Mouse (Mus musculus): ENCODE results near the gene Mrgprf. TPM values are rescaled to one million over a fixed set of nuclear protein-coding genes. Genes with fewer than 3 reads are reported as not detected.
A peak's percentile ranks its signal among the peaks of the same experiment; 100 is the strongest.

Gene Mrgprf
- polyA plus RNA-seq, 1 experiment from 2014 or later: 0.14 TPM

GRCm38 (mm10) chr7:145284293-145284692 is 16.3 kb upstream of the Mrgprf start:
- peaks cover 11% of the 10 kb centered on the region for H3K36me3 ChIP-seq
- peak overlapping the region; percentile 85; the same call in 1 of the 2 replicates for H3K27ac ChIP-seq
- no peaks in the 10 kb centered on the region for H3K9me3 ChIP-seq
- peaks cover 48% of the 10 kb centered on the region for H3K4me1 ChIP-seq (replicated peaks)
- no peak for DNase-seq (ENCODE audit: low spot score)
- peak overlapping the region; percentile 61 for H3K4me3 ChIP-seq
- H3K27me3 ChIP-seq (ENCODE audit: insufficient read depth, poor library complexity, severe bottlenecking): no peaks in the 10 kb centered on the region
- 66% methylated on average over 3 of the region's 3 CpGs for WGBS

GRCm38 (mm10) chr7:145285476-145285875 is 15.2 kb upstream of the Mrgprf start:
- 83% methylated on average over 4 of the region's 4 CpGs for WGBS
- Histone ChIP-seq H3K9me3 (no peaks in the 10 kb centered on the region), H3K4me1 (replicated peaks) (peaks cover 48% of the 10 kb centered on the region), H3K27ac (no peak overlapping the region), H3K36me3 (no peaks in the 10 kb centered on the region), H3K27me3 (ENCODE audit: insufficient read depth, poor library complexity, severe bottlenecking) (no peaks in the 10 kb centered on the region), H3K4me3 (no peak overlapping the region)
- DNase-seq (ENCODE audit: low spot score): no peak

DNA sequence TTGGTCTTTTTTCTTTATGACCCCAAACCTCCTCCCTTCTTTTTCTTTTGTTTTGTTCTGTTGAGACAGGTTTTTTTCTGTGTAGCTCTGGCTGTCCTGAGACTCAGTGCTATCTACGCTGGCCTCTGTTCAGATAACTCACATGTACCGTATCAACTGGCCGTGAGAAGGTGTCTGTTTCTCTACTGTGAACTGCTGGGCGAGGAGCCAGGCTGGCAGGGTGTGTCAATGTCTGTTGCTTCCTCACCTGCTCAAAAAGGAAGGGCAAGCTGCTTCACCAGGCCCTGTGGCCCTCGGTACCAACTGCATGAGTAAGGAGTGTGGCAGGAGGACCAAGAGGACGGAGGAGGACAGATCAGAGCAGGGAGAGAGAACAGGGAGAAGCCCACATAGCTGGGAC is 13.2 kb upstream of the Mrgprf start:
- Histone ChIP-seq H3K9me3 (no peaks in the 10 kb centered on the region), H3K4me1 (replicated peaks) (peaks cover 34% of the 10 kb centered on the region), H3K27me3 (ENCODE audit: insufficient read depth, poor library complexity, severe bottlenecking) (no peaks in the 10 kb centered on the region), H3K27ac (no peak overlapping the region), H3K4me3 (no peak overlapping the region), H3K36me3 (no peaks in the 10 kb centered on the region)
- 87% methylated on average over 6 of the region's 6 CpGs for WGBS
- DNase-seq (ENCODE audit: low spot score): no peak

- Histone ChIP-seq H3K4me1 (replicated peaks) (peaks cover 15% of the 10 kb centered on the region), H3K36me3 (no peaks in the 10 kb centered on the region), H3K27me3 (ENCODE audit: insufficient read depth, poor library complexity, severe bottlenecking) (no peaks in the 10 kb centered on the region), H3K4me3 (no peak overlapping the region), H3K9me3 (no peaks in the 10 kb centered on the region), H3K27ac (0 out of 2 replicates have a peak overlapping the region, but pooled peaks have one; percentile 3)
- WGBS: 20% methylated on average over 5 of the region's 5 CpGs
- peak; percentile 44 for DNase-seq (ENCODE audit: low spot score)
Measured at GRCm38 (mm10) chr7:145289302-145289701, 11.3 kb upstream of the Mrgprf start.

DNA sequence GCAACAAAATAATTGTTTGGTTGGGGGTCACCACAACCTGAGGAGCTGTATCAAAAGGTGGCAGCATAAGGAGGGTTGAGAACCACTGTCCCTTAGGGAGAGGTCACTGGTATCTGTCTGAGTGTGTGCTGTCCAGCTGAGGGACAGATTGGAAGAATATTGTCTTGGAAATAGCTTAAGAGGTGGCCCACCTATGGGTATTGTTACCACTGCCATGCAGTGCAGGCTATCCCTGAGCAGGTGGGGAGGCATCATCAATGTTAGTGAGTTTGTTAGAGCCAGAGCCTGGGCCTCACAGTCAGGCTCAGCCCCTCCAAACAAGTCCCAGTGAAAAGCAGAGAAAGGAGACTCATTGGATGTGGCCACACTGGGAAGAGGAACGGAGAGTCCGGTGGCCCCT is 8.8 kb upstream of the Mrgprf start:
- Histone ChIP-seq H3K9me3 (no peaks in the 10 kb centered on the region), H3K4me3 (no peak overlapping the region), H3K27ac (no peak overlapping the region), H3K36me3 (no peaks in the 10 kb centered on the region), H3K4me1 (replicated peaks) (peaks cover 14% of the 10 kb centered on the region), H3K27me3 (ENCODE audit: insufficient read depth, poor library complexity, severe bottlenecking) (no peaks in the 10 kb centered on the region)
- no peak for DNase-seq (ENCODE audit: low spot score)
- 94% methylated on average over 2 of the region's 2 CpGs for whole genome bisulfite sequencing

- WGBS: 60% methylated on average over 2 of the region's 2 CpGs
- peaks cover 14% of the 10 kb centered on the region for H3K4me1 ChIP-seq (replicated peaks)
- H3K27ac ChIP-seq: no peak overlapping the region
- no peaks in the 10 kb centered on the region for H3K9me3 ChIP-seq
- no peak overlapping the region for H3K4me3 ChIP-seq
- H3K27me3 ChIP-seq (ENCODE audit: insufficient read depth, poor library complexity, severe bottlenecking): no peaks in the 10 kb centered on the region
- no peak for DNase-seq (ENCODE audit: low spot score)
- H3K36me3 ChIP-seq: no peaks in the 10 kb centered on the region
Measured at GRCm38 (mm10) chr7:145292726-145293125, 7.9 kb upstream of the Mrgprf start.

- 36% methylated on average over 6 of the region's 6 CpGs for WGBS
Measured at GRCm38 (mm10) chr7:145293859-145294258, 6.8 kb upstream of the Mrgprf start.

GRCm38 (mm10) chr7:145298666-145299490 is 1.8 kb upstream of the Mrgprf start:
- H3K27ac ChIP-seq: no peak overlapping the region
- no peak overlapping the region for H3K4me3 ChIP-seq
- no peaks in the 10 kb centered on the region; the same call in 1 of the 2 replicates for H3K27me3 ChIP-seq (ENCODE audit: insufficient read depth, poor library complexity, severe bottlenecking)
- 61% methylated on average over 3 of the region's 3 CpGs for WGBS
- no peak for DNase-seq (ENCODE audit: low spot score)
- H3K4me1 ChIP-seq (replicated peaks): peaks cover 40% of the 10 kb centered on the region
- H3K9me3 ChIP-seq: no peaks in the 10 kb centered on the region
- H3K36me3 ChIP-seq: no peaks in the 10 kb centered on the region

More at GRCm38 (mm10) chr7:145293859-145294258, 6.8 kb upstream of the Mrgprf start:
- Histone ChIP-seq H3K36me3 (no peaks in the 10 kb centered on the region), H3K9me3 (no peaks in the 10 kb centered on the region), H3K27me3 (ENCODE audit: insufficient read depth, poor library complexity, severe bottlenecking) (no peaks in the 10 kb centered on the region), H3K4me3 (no peak overlapping the region), H3K27ac (no peak overlapping the region), H3K4me1 (replicated peaks) (peaks cover 10% of the 10 kb centered on the region)
- DNase-seq (ENCODE audit: low spot score): no peak

DNA sequence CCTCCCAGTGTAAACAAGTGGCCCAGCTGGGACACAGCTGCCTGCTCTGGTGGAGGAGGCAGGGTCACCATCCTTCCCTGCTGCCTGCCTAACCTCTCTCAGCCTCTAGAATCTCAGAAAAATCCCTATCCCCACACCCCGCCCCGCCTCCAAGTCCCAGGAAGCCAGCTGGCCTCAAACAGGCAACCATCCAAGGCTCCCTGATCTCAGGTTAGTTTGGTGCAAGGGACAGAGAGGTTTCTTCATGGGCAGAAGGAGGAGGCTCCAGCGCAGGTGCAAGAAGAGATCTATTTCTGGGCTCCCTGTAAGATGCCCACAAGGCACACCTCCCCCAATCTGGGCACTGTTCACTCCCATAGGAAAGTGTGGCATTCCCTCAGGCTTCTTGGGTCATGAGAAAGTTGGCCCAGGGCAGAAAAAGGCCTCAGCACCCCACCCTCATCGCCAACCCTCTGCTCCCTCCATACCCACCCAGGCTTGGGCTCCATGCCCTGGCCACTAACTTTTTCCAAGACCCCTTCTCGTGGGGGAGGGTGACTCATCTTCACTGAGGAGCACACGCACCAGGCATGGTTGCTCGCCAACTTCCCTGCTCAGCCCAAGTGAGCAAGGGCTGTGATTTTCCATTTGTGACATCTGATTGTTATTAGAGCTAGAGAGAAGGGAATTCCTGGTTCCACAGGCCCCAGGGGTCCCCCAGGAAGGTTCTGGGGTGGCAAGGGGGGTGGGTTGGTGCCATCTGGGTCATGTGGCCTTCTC is 887 bp upstream of the Mrgprf start:
- no peaks in the 10 kb centered on the region for H3K36me3 ChIP-seq
- peaks cover 40% of the 10 kb centered on the region for H3K4me1 ChIP-seq (replicated peaks)
- no peaks in the 10 kb centered on the region; the same call in 1 of the 2 replicates for H3K27me3 ChIP-seq (ENCODE audit: insufficient read depth, poor library complexity, severe bottlenecking)
- 64% methylated on average over 7 of the region's 7 CpGs for WGBS
- H3K4me3 ChIP-seq: no peak overlapping the region
- no peak overlapping the region for H3K27ac ChIP-seq
- peak; percentile 30 for DNase-seq (ENCODE audit: low spot score)
- no peaks in the 10 kb centered on the region for H3K9me3 ChIP-seq

DNA sequence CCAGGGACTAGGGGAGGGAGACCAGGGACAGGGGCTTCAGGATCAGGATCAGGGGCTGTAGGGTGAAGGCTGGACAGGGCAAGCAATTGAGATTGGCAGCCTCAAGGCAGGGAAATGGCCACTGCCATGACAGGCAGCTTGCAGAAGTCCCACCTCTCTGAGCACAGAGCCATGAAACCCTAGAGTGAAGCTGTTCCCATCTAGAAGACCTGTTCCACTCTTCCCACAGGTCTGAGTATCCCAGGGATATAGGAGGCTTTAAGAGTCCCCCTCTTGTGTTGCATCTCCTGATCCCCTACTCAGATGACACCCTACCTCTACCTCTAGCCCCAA is 346 bp downstream of the Mrgprf start:
- Histone ChIP-seq H3K36me3 (no peaks in the 10 kb centered on the region), H3K27me3 (ENCODE audit: insufficient read depth, poor library complexity, severe bottlenecking) (no peaks in the 10 kb centered on the region; the same call in 1 of the 2 replicates), H3K9me3 (no peaks in the 10 kb centered on the region), H3K27ac (no peak overlapping the region), H3K4me1 (replicated peaks) (peaks cover 40% of the 10 kb centered on the region), H3K4me3 (no peak overlapping the region)
- no peak for DNase-seq (ENCODE audit: low spot score)

DNA sequence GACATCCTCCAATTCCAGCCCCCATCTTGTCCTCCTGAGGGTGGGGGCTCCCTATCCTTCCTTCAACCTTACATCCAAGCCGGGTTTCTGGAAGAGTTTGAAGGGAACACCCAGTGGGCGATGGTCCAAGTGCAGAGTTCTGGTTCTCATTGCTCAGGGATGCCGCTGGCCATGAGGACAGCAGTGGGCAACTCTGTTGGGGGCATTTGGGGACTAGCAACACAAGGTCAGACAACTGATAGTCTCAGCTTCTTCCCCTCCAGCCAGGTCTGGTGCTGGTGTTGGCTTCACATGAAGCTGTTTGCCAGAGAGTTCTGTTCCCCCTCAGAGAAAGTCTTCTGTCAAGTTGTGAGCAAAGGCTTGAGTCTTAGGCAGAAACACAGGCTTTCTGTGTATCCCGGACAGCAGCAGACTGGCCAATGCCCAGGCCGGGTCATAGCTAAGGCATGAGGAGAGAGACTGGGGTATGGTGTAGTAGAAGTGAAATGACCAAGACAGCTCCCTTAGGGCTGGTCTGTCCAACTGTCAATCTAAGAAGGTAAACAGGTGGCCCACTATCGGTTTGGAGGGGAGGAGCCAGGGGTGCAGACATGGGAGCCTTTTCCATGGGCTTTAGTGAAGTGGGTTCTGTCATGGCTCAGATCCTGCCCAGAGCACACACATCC is 845 bp downstream of the Mrgprf start:
- H3K27ac ChIP-seq: no peak overlapping the region
- H3K4me3 ChIP-seq: no peak overlapping the region
- H3K36me3 ChIP-seq: no peaks in the 10 kb centered on the region
- WGBS: 91% methylated on average over 6 of the region's 6 CpGs
- no peaks in the 10 kb centered on the region; the same call in 1 of the 2 replicates for H3K27me3 ChIP-seq (ENCODE audit: insufficient read depth, poor library complexity, severe bottlenecking)
- DNase-seq (ENCODE audit: low spot score): no peak
- H3K4me1 ChIP-seq (replicated peaks): peaks cover 40% of the 10 kb centered on the region
- no peaks in the 10 kb centered on the region for H3K9me3 ChIP-seq

DNA sequence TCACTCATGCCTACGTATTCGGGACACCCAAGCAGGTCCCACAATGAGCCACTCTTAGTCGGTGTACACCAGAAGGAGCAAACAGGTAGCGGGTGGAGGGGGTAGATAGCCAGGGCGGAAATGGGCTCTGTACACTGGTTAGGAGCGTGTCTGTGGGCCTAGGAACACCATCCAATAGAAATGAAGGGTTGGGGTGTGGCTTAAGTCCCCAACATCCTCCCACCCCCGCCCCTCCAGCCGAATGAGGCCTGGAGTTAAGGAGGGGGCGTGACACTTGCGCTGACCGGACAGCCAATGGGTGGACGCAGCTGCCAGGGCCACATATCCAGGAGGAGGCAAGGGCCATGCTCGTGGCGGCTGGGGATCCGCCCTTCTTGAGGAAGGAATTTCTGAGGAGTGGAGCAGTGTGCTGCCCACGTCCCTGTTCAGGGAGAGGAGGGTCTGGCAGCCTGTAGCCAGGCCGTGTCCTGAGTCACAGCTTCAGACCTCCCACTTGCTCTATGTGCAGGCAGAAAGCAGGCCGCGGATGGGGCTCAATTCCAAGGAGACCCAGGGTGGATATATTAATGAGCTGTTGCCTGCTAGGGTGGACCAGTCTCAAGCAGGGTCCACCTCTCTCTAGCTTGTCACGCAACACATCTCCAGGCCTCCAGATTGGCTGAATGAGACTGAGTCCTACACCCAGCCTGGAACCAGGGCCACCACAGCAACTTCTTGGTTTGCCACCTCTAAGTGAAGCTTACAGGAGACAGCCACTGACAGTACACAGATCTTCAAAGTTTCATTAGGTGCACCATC is 2.1 kb downstream of the Mrgprf start:
- Histone ChIP-seq H3K4me3 (peak overlapping the region; percentile 43), H3K27ac (peak overlapping the region; percentile 82), H3K27me3 (ENCODE audit: insufficient read depth, poor library complexity, severe bottlenecking) (no peaks in the 10 kb centered on the region; the same call in 1 of the 2 replicates), H3K4me1 (replicated peaks) (peaks cover 40% of the 10 kb centered on the region), H3K36me3 (no peaks in the 10 kb centered on the region), H3K9me3 (no peaks in the 10 kb centered on the region)
- 6% methylated on average over 20 of the region's 20 CpGs for WGBS
- DNase-seq (ENCODE audit: low spot score): peak; percentile 91
